Mouse (Mus musculus) heart, embryonic 13.5 days (tissue): ENCODE results near the gene Nudt22. TPM values are rescaled to one million over a fixed set of nuclear protein-coding genes. Genes with fewer than 3 reads are reported as not detected.

Source experiments
- ATAC-seq: fragments of 200-750 bp; cut with Nextera tagmentation; 2 replicates; pipeline ENCODE4 v1.8.0; 2017; ENCODE audit warnings: moderate TSS enrichment; ENCODE audit not compliant: insufficient number of reproducible peaks, low FRiP score, low TSS enrichment; ENCODE audit errors: extremely low read depth
- H3K27ac ChIP-seq: fragments of 300-500 bp; sonication (generic); replicated peaks from 2 replicates; pipeline ENCODE4 v1.5.1; 2015; ENCODE audit warnings: moderate library complexity, mild to moderate bottlenecking, inconsistent platforms
- H3K27me3 ChIP-seq: fragments of 300-500 bp; sonication (generic); replicated peaks from 2 replicates; pipeline ENCODE4 v1.6.1; 2015; ENCODE audit warnings: mild to moderate bottlenecking, inconsistent platforms
- H3K36me3 ChIP-seq: fragments of 300-500 bp; sonication (generic); 2 replicates; pipeline ENCODE4 v1.6.1; 2015; ENCODE audit warnings: mild to moderate bottlenecking, inconsistent platforms
- H3K4me1 ChIP-seq: fragments of 300-500 bp; sonication (generic); 2 replicates; pipeline ENCODE4 v1.6.1; 2015; ENCODE audit warnings: inconsistent platforms
- H3K4me2 ChIP-seq: fragments of 300-500 bp; sonication (generic); 2 replicates; pipeline ENCODE4 v1.6.1; 2015; ENCODE audit warnings: inconsistent platforms, mild to moderate bottlenecking, moderate library complexity
- H3K4me3 ChIP-seq: fragments of 300-500 bp; sonication (generic); 2 replicates; pipeline ENCODE4 v1.5.1; 2015; ENCODE audit warnings: moderate library complexity, mild to moderate bottlenecking, inconsistent platforms
- H3K9ac ChIP-seq: fragments of 300-500 bp; sonication (generic); 2 replicates; pipeline ENCODE4 v1.6.1; 2015; ENCODE audit warnings: inconsistent platforms, mild to moderate bottlenecking, moderate library complexity
- H3K9me3 ChIP-seq: fragments of 300-500 bp; sonication (generic); 2 replicates; pipeline ENCODE4 v1.6.1; 2016; ENCODE audit warnings: inconsistent platforms
- WGBS: fragments of 180-500 bp; shearing (Covaris S2); methylation state at CpG from one replicate; pipeline ENCODE4 v1.1.7; 2015; ENCODE audit warnings: mixed read lengths; 5-methylcytosine and 5-hydroxymethylcytosine counted together
- polyA plus RNA-seq: library from polyadenylated mRNA; unstranded; fragments of >200 nt; fragmentation: Nextera tagmentation; extraction: Ambion mirVana; gene quantifications from 2 replicates; pipeline ENCODE4 v1.2.1, GENCODE M21; 2015

Nudt22 gene
- polyA plus RNA-seq, 1 experiment from 2014 or later = 23.3 TPM

DNA sequence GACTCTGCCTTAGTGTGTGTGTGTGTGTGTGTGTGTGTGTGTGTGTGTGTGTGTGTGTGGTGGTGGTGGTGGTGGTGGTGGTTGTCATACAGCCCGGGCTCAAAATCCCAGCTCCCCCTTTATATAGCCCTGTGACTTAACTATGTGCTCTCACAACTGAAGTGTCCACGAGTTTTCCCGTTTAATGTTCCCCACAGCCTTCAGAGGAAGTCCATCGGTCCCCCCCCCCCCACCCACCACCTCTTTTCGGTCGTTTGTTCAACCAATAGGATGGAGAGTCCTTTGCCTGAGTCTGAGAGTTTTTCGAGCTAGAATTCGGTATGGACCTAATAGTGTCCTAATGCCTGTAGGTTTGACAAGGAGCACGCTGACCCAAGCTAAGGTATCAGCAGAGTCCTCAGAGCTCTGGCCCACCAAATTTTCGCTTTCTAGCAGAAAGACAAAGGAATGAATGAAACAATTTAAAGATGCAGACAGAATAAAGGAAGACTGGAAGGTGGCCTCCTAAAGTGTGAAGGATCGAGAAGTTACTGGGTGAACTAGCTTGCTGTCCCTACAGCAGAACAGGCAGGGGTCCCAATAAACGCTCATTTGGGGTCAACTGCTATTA, 22.2 kb downstream of the Nudt22 start:
- peak overlapping the region; percentile 81 for H3K4me2 ChIP-seq
- H3K27me3 ChIP-seq = no peaks in the 10 kb centered on the region
- peak overlapping the region; percentile 93 for H3K9ac ChIP-seq
- H3K36me3 ChIP-seq = peaks cover 23% of the 10 kb centered on the region
- H3K9me3 ChIP-seq = no peaks in the 10 kb centered on the region
- peaks cover 62% of the 10 kb centered on the region for H3K4me1 ChIP-seq
- H3K4me3 ChIP-seq = peak overlapping the region; percentile 86
- WGBS = 38% methylated on average over 12 of the region's 12 CpGs
- H3K27ac ChIP-seq = no peak overlapping the region
- ATAC-seq = no peak

- Histone ChIP-seq H3K27ac (no peak overlapping the region), H3K27me3 (no peaks in the 10 kb centered on the region), H3K4me3 (no peak overlapping the region), H3K4me1 (peaks cover 59% of the 10 kb centered on the region), H3K36me3 (peaks cover 10% of the 10 kb centered on the region), H3K9me3 (no peaks in the 10 kb centered on the region), H3K4me2 (no peak overlapping the region), H3K9ac (peak overlapping the region; percentile 2; the same call in 1 of the 2 replicates)
- WGBS = 81% methylated on average over 13 of the region's 13 CpGs
- ATAC-seq = no peak
Observed at GRCm38 (mm10) chr19:6972247-6972917, 23.5 kb downstream of the Nudt22 start.

- H3K9me3 ChIP-seq = no peaks in the 10 kb centered on the region
- H3K4me1 ChIP-seq = peaks cover 53% of the 10 kb centered on the region
- H3K27me3 ChIP-seq = no peaks in the 10 kb centered on the region
- H3K9ac ChIP-seq = peak overlapping the region; percentile 2
- WGBS = 33% methylated on average over 6 of the region's 6 CpGs
- H3K4me3 ChIP-seq = no peak overlapping the region
- peaks cover 8% of the 10 kb centered on the region for H3K36me3 ChIP-seq
- H3K27ac ChIP-seq = peak overlapping the region; percentile 63
- ATAC-seq = no peak
- no peak overlapping the region for H3K4me2 ChIP-seq
Observed at GRCm38 (mm10) chr19:6971644-6972043, 24.3 kb downstream of the Nudt22 start.

- peaks cover 46% of the 10 kb centered on the region for H3K4me1 ChIP-seq
- H3K9ac ChIP-seq = peak overlapping the region; percentile 89
- peaks cover 15% of the 10 kb centered on the region for H3K36me3 ChIP-seq
- H3K27me3 ChIP-seq = no peaks in the 10 kb centered on the region
- 19% methylated on average over 11 of the region's 11 CpGs for WGBS
- no peak for ATAC-seq
- H3K4me3 ChIP-seq = peak overlapping the region; percentile 70
- H3K4me2 ChIP-seq = peak overlapping the region; percentile 79
- no peaks in the 10 kb centered on the region for H3K9me3 ChIP-seq
- peak overlapping the region; percentile 63 for H3K27ac ChIP-seq
Observed at GRCm38 (mm10) chr19:6970460-6971085, 25.3 kb downstream of the Nudt22 start.

- peak overlapping the region; percentile 70 for H3K4me3 ChIP-seq
- no peaks in the 10 kb centered on the region for H3K27me3 ChIP-seq
- H3K9ac ChIP-seq = peak overlapping the region; percentile 89
- H3K36me3 ChIP-seq = peaks cover 22% of the 10 kb centered on the region
- no peaks in the 10 kb centered on the region for H3K9me3 ChIP-seq
- peak; percentile 69 for ATAC-seq
- H3K27ac ChIP-seq = peak overlapping the region; percentile 63
- peaks cover 46% of the 10 kb centered on the region for H3K4me1 ChIP-seq
- WGBS = 1% methylated on average over 53 of the region's 55 CpGs
- H3K4me2 ChIP-seq = peak overlapping the region; percentile 79
Observed at GRCm38 (mm10) chr19:6969665-6970381, 26.1 kb downstream of the Nudt22 start.

- Histone ChIP-seq H3K27me3 (no peaks in the 10 kb centered on the region), H3K27ac (peak overlapping the region; percentile 40; the same call in 1 of the 2 replicates), H3K4me2 (peak overlapping the region; percentile 79), H3K9ac (peak overlapping the region; percentile 89), H3K4me3 (peak overlapping the region; percentile 70), H3K4me1 (peaks cover 46% of the 10 kb centered on the region), H3K36me3 (peaks cover 28% of the 10 kb centered on the region), H3K9me3 (no peaks in the 10 kb centered on the region)
- WGBS = under 1% methylated on average over 20 of the region's 20 CpGs
- ATAC-seq = no peak
Observed at GRCm38 (mm10) chr19:6969291-6969664, 26.6 kb downstream of the Nudt22 start.

DNA sequence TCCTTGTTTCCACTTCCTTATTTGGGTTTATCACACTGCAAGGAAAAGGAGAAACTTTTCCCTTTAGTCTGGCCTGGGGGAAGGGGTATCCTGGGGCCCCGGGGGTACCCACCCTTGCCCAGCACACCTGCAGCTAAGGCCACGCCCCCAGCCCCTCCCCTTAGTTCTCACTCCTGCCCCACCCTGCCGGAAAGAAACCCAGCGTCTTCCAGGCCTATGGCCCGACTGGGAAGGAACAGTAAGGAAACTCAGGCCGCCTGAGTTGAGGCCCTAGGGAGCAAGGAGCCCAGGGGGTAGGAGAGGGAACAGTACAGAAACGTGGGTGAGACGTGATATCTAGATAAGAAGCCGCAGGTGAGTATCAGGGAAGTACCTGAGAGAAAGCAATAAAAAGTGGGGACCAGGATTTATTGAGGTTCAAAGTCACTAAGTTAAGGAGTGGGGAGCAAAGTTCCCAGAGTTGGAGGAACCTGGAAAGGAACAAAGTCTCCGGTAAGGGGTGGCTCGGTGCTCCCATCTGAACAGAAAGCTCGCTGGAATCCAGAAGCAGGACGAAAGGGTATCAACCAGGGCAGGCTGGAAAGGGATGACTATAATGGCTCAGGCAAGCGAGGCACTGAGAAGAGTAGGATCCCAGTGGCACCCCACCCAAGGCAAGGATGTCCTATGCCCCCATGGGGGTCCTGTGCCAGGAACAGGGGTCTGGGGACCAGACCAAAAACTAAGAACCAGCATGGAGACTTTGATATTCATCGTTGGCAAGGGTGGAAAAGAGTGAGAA, 27.2 kb downstream of the Nudt22 start:
- WGBS = 10% methylated on average over 15 of the region's 15 CpGs
- H3K4me1 ChIP-seq = peaks cover 41% of the 10 kb centered on the region
- H3K27ac ChIP-seq = 0 out of 2 replicates have a peak overlapping the region, but pooled peaks have one; percentile 17

GRCm38 (mm10) chr19:6956461-6956860, 39.5 kb downstream of the Nudt22 start:
- Histone ChIP-seq H3K27me3 (no peaks in the 10 kb centered on the region), H3K9me3 (no peaks in the 10 kb centered on the region), H3K4me2 (no peak overlapping the region), H3K36me3 (peaks cover 76% of the 10 kb centered on the region), H3K4me3 (no peak overlapping the region), H3K9ac (peak overlapping the region; percentile 17; the same call in 1 of the 2 replicates), H3K27ac (no peak overlapping the region), H3K4me1 (peaks cover 37% of the 10 kb centered on the region)
- no peak for ATAC-seq
- 71% methylated on average over 10 of the region's 10 CpGs for WGBS

More for the DNA sequence above, 27.2 kb downstream of the Nudt22 start:
- Histone ChIP-seq H3K4me3 (peak overlapping the region; percentile 70), H3K9ac (peak overlapping the region; percentile 89), H3K9me3 (no peaks in the 10 kb centered on the region), H3K27me3 (no peaks in the 10 kb centered on the region), H3K4me2 (peak overlapping the region; percentile 79), H3K36me3 (peaks cover 33% of the 10 kb centered on the region)
- ATAC-seq = no peak

DNA sequence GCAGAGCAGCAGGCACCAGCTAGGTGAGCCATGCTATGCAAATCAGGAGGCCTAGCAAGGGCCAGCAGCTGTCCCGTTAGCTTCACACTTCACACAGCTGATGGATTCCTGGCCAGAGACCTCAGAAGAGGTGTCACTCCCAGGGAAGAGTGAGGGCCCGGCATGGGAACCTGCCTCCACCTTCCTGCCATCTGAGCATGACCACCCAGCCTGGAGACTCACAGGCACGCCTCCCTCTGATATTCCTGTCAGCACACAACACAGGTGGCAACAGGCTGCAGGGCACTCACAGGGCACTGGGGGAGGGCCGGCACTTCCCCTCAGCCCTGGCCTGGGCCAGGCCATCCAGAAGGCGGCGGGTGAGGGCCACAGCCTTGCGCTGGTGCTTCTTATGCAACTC, 40.5 kb downstream of the Nudt22 start:
- H3K9ac ChIP-seq = peak overlapping the region; percentile 17
- peak overlapping the region; percentile 11; the same call in 1 of the 2 replicates for H3K4me2 ChIP-seq

GRCm38 (mm10) chr19:6954046-6954445, 41.9 kb downstream of the Nudt22 start:
- H3K4me3 ChIP-seq = no peak overlapping the region
- WGBS = 54% methylated on average over 9 of the region's 9 CpGs
- peaks cover 46% of the 10 kb centered on the region for H3K4me1 ChIP-seq
- no peaks in the 10 kb centered on the region for H3K9me3 ChIP-seq
- no peak overlapping the region for H3K4me2 ChIP-seq
- no peak for ATAC-seq
- no peaks in the 10 kb centered on the region for H3K27me3 ChIP-seq
- peak overlapping the region; percentile 17; the same call in 1 of the 2 replicates for H3K9ac ChIP-seq
- H3K27ac ChIP-seq = no peak overlapping the region
- peaks cover 53% of the 10 kb centered on the region for H3K36me3 ChIP-seq

More for the DNA sequence above, 40.5 kb downstream of the Nudt22 start:
- Histone ChIP-seq H3K27ac (peak overlapping the region; percentile 24; the same call in 1 of the 2 replicates), H3K9me3 (no peaks in the 10 kb centered on the region), H3K27me3 (no peaks in the 10 kb centered on the region), H3K36me3 (peaks cover 67% of the 10 kb centered on the region), H3K4me1 (peaks cover 37% of the 10 kb centered on the region), H3K4me3 (no peak overlapping the region)
- 44% methylated on average over 7 of the region's 7 CpGs for whole genome bisulfite sequencing
- no peak for ATAC-seq
